Mouse (Mus musculus): ENCODE measurements around the gene Slc35b1. TPM values are rescaled to one million over a fixed set of nuclear protein-coding genes. Genes with fewer than 3 reads are reported as not detected.
A peak's percentile ranks its signal among the peaks of the same experiment; 100 is the strongest.

Slc35b1 gene
- polyA plus RNA-seq, 1 experiment from 2014 or later, result 128 TPM

- no peak for ATAC-seq (ENCODE audit: low FRiP score)
- Histone ChIP-seq H3K4me3 (no peak overlapping the region), H3K27ac (no peak overlapping the region), H3K9ac (no peak overlapping the region), H3K27me3 (no peaks in the 10 kb centered on the region), H3K36me3 (peaks cover 8% of the 10 kb centered on the region; the same call in 1 of the 2 replicates), H3K4me1 (no peaks in the 10 kb centered on the region), H3K4me2 (replicated peaks) (no peak overlapping the region), H3K9me3 (replicated peaks) (no peaks in the 10 kb centered on the region)
- 93% methylated on average over 8 of the region's 8 CpGs for WGBS
Observed at GRCm38 (mm10) chr11:95368231-95368823, 16.2 kb upstream of the Slc35b1 start.

- Histone ChIP-seq H3K4me1 (no peaks in the 10 kb centered on the region), H3K9me3 (replicated peaks) (no peaks in the 10 kb centered on the region), H3K4me2 (replicated peaks) (no peak overlapping the region), H3K4me3 (no peak overlapping the region), H3K9ac (no peak overlapping the region), H3K36me3 (peaks cover 13% of the 10 kb centered on the region; the same call in 1 of the 2 replicates), H3K27me3 (no peaks in the 10 kb centered on the region), H3K27ac (no peak overlapping the region)
- WGBS, result 95% methylated on average over 4 of the region's 4 CpGs
- no peak for ATAC-seq (ENCODE audit: low FRiP score)
Observed at GRCm38 (mm10) chr11:95368871-95369270, 15.6 kb upstream of the Slc35b1 start.

- no peak overlapping the region for H3K4me2 ChIP-seq (replicated peaks)
- WGBS, result 73% methylated on average over 15 of the region's 15 CpGs
- H3K9ac ChIP-seq, result no peak overlapping the region
- H3K27me3 ChIP-seq, result no peaks in the 10 kb centered on the region
- no peak overlapping the region for H3K4me3 ChIP-seq
- no peak overlapping the region for H3K27ac ChIP-seq
- no peak for ATAC-seq (ENCODE audit: low FRiP score)
- H3K4me1 ChIP-seq, result no peaks in the 10 kb centered on the region
- no peaks in the 10 kb centered on the region for H3K9me3 ChIP-seq (replicated peaks)
- peaks cover 16% of the 10 kb centered on the region; the same call in 1 of the 2 replicates for H3K36me3 ChIP-seq
Observed at GRCm38 (mm10) chr11:95369964-95370890, 14.3 kb upstream of the Slc35b1 start.

GRCm38 (mm10) chr11:95371182-95371581 lies 13.3 kb upstream of the Slc35b1 start:
- Histone ChIP-seq H3K9me3 (replicated peaks) (no peaks in the 10 kb centered on the region), H3K9ac (no peak overlapping the region), H3K36me3 (peaks cover 24% of the 10 kb centered on the region), H3K4me2 (replicated peaks) (no peak overlapping the region), H3K27ac (no peak overlapping the region), H3K4me1 (no peaks in the 10 kb centered on the region), H3K27me3 (no peaks in the 10 kb centered on the region), H3K4me3 (no peak overlapping the region)
- 93% methylated on average over 7 of the region's 7 CpGs for WGBS
- no peak for ATAC-seq (ENCODE audit: low FRiP score)

GRCm38 (mm10) chr11:95378926-95379325 lies 5.6 kb upstream of the Slc35b1 start:
- Histone ChIP-seq H3K4me3 (no peak overlapping the region), H3K27me3 (no peaks in the 10 kb centered on the region), H3K9ac (no peak overlapping the region), H3K36me3 (peaks cover 34% of the 10 kb centered on the region), H3K9me3 (replicated peaks) (no peaks in the 10 kb centered on the region), H3K4me1 (no peaks in the 10 kb centered on the region), H3K4me2 (replicated peaks) (no peak overlapping the region), H3K27ac (no peak overlapping the region)
- ATAC-seq (ENCODE audit: low FRiP score), result no peak
- WGBS, result 83% methylated on average over 9 of the region's 9 CpGs

GRCm38 (mm10) chr11:95379552-95379951 lies 4.9 kb upstream of the Slc35b1 start:
- no peak overlapping the region for H3K27ac ChIP-seq
- H3K9me3 ChIP-seq (replicated peaks), result no peaks in the 10 kb centered on the region
- H3K4me3 ChIP-seq, result no peak overlapping the region
- H3K9ac ChIP-seq, result no peak overlapping the region
- H3K4me1 ChIP-seq, result no peaks in the 10 kb centered on the region
- no peak for ATAC-seq (ENCODE audit: low FRiP score)
- no peak overlapping the region for H3K4me2 ChIP-seq (replicated peaks)
- 77% methylated on average over 5 of the region's 5 CpGs for WGBS
- H3K36me3 ChIP-seq, result peaks cover 34% of the 10 kb centered on the region
- no peaks in the 10 kb centered on the region for H3K27me3 ChIP-seq

GRCm38 (mm10) chr11:95380711-95381110 lies 3.8 kb upstream of the Slc35b1 start:
- Histone ChIP-seq H3K27ac (no peak overlapping the region), H3K9ac (no peak overlapping the region), H3K4me1 (peaks cover 4% of the 10 kb centered on the region), H3K27me3 (no peaks in the 10 kb centered on the region), H3K4me2 (replicated peaks) (no peak overlapping the region), H3K9me3 (replicated peaks) (no peaks in the 10 kb centered on the region), H3K36me3 (peaks cover 27% of the 10 kb centered on the region), H3K4me3 (no peak overlapping the region)
- 86% methylated on average over 7 of the region's 7 CpGs for WGBS
- no peak for ATAC-seq (ENCODE audit: low FRiP score)

GRCm38 (mm10) chr11:95381146-95381545 lies 3.3 kb upstream of the Slc35b1 start:
- Histone ChIP-seq H3K36me3 (peaks cover 24% of the 10 kb centered on the region), H3K27ac (no peak overlapping the region), H3K27me3 (no peaks in the 10 kb centered on the region), H3K9ac (no peak overlapping the region), H3K4me3 (no peak overlapping the region), H3K4me1 (peaks cover 8% of the 10 kb centered on the region), H3K9me3 (replicated peaks) (no peaks in the 10 kb centered on the region), H3K4me2 (replicated peaks) (no peak overlapping the region)
- ATAC-seq (ENCODE audit: low FRiP score), result no peak
- WGBS, result 91% methylated on average over 1 of the region's 1 CpGs

- WGBS, result 92% methylated on average over 5 of the region's 5 CpGs
- H3K27ac ChIP-seq, result 0 out of 2 replicates have a peak overlapping the region, but pooled peaks have one; percentile 5
- H3K9me3 ChIP-seq (replicated peaks), result no peaks in the 10 kb centered on the region
- no peaks in the 10 kb centered on the region for H3K27me3 ChIP-seq
- H3K4me1 ChIP-seq, result peaks cover 11% of the 10 kb centered on the region
- H3K9ac ChIP-seq, result no peak overlapping the region
- ATAC-seq (ENCODE audit: low FRiP score), result no peak
- no peak overlapping the region for H3K4me3 ChIP-seq
- H3K4me2 ChIP-seq (replicated peaks), result no peak overlapping the region
- H3K36me3 ChIP-seq, result peaks cover 34% of the 10 kb centered on the region
Observed at GRCm38 (mm10) chr11:95383331-95383986, 1.0 kb upstream of the Slc35b1 start.

GRCm38 (mm10) chr11:95384004-95384318 lies 531 bp upstream of the Slc35b1 start:
- Histone ChIP-seq H3K4me2 (replicated peaks) (peak overlapping the region; percentile 63), H3K9me3 (replicated peaks) (no peaks in the 10 kb centered on the region), H3K27me3 (no peaks in the 10 kb centered on the region), H3K27ac (no peak overlapping the region), H3K4me1 (peaks cover 11% of the 10 kb centered on the region), H3K36me3 (peaks cover 36% of the 10 kb centered on the region), H3K9ac (no peak overlapping the region), H3K4me3 (peak overlapping the region; percentile 88)
- 44% methylated on average over 9 of the region's 9 CpGs for WGBS
- no peak for ATAC-seq (ENCODE audit: low FRiP score)

- Histone ChIP-seq H3K9me3 (replicated peaks) (no peaks in the 10 kb centered on the region), H3K4me3 (peak overlapping the region; percentile 88), H3K27me3 (no peaks in the 10 kb centered on the region), H3K36me3 (peaks cover 46% of the 10 kb centered on the region), H3K4me1 (peaks cover 11% of the 10 kb centered on the region), H3K9ac (peak overlapping the region; percentile 94), H3K27ac (peak overlapping the region; percentile 86), H3K4me2 (replicated peaks) (peak overlapping the region; percentile 63)
- WGBS, result under 1% methylated on average over 14 of the region's 14 CpGs
- ATAC-seq (ENCODE audit: low FRiP score), result peak; percentile 44
Observed at GRCm38 (mm10) chr11:95384973-95385320, 455 bp downstream of the Slc35b1 start.

GRCm38 (mm10) chr11:95387354-95387753 lies 2.9 kb downstream of the Slc35b1 start:
- Histone ChIP-seq H3K27ac (no peak overlapping the region), H3K4me1 (peaks cover 16% of the 10 kb centered on the region), H3K9me3 (replicated peaks) (no peaks in the 10 kb centered on the region), H3K36me3 (peaks cover 58% of the 10 kb centered on the region), H3K4me3 (no peak overlapping the region), H3K4me2 (replicated peaks) (no peak overlapping the region), H3K27me3 (no peaks in the 10 kb centered on the region), H3K9ac (no peak overlapping the region)
- no peak for ATAC-seq (ENCODE audit: low FRiP score)
- WGBS, result 93% methylated on average over 7 of the region's 7 CpGs

Data from hindbrain, embryonic 12.5 days (tissue).